Mouse (Mus musculus) frontal cortex, adult (tissue): ENCODE measurements around the gene Dnajb1.
"Not testable (repeated sequence)": the region's sequence is repeated elsewhere in the genome, so short reads cannot be mapped to it uniquely, and the experiment has no call there.

Experiments used
- ATAC-seq: cut with Nextera tagmentation; 2 replicates; pipeline ENCODE4 v1.9.2; 2017; ENCODE audit warnings: mild to moderate bottlenecking, moderate library complexity, mixed read lengths; ENCODE audit not compliant: low TSS enrichment

Gene Dnajb1

DNA sequence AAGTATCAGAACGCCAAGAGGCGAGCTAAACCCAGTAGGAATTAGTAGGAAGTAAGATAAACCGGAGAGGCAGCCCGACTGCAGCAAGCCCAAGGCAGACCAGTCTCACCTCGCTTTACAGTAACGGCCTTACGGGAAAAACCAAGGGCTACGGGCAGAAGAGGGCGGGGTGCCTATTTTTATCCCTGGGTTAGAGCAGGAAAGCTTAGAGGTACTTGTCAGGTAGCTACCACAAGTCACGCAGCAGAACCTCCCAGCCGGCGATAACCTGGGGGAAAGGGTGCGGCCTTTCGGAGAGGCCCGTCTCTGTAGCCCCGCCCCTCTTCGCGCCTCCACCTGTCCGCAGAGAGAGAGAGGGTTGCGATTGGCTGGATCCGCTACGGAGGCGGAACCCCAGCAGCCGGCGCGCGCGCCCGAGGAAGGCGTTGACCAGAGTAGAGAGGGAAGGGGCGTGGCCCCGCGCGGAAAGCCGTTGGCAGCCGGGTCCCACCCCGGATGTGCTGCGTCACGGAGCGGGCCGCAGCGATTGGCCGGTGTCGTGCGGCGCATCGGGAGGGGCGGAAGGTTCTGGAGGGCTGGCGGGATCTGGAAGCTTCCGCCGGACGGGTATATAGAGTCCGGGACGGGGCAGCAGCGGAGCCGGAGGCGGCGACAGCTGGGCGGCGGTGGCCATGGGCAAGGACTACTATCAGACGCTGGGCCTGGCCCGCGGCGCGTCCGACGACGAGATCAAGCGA, at the start of gene Dnajb1, which contains the start of gene Tecr:
Gene Dnajb1, plus strand, starts transcription at position 533 of the 737 bp plus-strand sequence.
Gene Tecr, minus strand, starts transcription at position 311 of the 737 bp plus-strand sequence.
- ATAC-seq, result peak; percentile 87

DNA sequence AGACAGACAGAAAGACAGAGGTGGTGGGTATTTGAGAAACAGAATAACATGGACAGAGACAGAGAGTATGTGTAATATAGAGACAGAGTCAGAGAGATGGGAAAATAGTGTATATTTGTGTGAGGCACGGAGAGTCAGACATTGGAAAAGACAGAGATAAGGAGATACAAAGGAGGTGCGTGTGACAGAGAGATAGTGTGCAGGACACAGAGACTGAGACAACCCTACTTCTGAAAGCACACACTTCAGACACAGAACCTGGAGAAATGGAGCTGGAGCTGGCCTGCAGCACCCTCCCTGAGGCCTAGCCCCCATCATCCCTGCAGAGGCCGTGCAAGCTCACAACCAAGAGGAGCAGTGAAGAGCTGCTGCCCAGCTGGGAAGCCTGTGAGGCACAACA, 45.3 kb upstream of the Dnajb1 start:
- ATAC-seq, result no peak

- ATAC-seq, result no peak
These were observed 44.7 kb upstream of the Dnajb1 start for GRCm38 (mm10) chr8:83563246-83563645.

DNA sequence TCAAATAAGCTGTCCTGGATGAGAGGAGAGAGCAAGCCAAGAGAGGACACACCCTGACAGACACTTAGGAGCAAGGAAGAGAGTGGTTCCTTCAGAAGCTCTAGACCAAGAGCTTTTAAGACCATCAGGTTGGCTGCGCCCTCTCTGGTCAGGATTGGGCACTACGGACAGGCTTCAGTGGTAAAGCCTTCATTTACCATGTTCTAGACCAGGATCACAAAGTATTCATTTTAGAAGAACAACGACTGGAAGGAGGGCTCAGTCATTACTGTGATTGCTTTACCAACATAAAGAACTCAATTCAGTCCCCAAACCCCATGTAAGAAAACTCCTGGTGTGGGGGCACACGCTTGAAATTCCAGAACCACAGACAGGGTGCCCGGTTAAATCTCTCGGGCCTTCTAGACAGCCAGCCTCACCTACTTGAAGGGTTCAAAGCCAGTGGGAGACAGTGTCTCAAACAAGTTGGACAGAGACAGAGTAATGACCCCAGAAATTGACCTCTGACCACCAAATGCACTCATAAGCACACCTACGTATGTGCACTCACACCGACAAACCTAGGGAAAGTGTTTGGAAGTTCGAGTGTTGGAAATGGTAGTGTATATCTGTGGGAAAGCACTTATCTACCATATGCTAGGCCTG, 42.1 kb upstream of the Dnajb1 start:
- no peak for ATAC-seq

DNA sequence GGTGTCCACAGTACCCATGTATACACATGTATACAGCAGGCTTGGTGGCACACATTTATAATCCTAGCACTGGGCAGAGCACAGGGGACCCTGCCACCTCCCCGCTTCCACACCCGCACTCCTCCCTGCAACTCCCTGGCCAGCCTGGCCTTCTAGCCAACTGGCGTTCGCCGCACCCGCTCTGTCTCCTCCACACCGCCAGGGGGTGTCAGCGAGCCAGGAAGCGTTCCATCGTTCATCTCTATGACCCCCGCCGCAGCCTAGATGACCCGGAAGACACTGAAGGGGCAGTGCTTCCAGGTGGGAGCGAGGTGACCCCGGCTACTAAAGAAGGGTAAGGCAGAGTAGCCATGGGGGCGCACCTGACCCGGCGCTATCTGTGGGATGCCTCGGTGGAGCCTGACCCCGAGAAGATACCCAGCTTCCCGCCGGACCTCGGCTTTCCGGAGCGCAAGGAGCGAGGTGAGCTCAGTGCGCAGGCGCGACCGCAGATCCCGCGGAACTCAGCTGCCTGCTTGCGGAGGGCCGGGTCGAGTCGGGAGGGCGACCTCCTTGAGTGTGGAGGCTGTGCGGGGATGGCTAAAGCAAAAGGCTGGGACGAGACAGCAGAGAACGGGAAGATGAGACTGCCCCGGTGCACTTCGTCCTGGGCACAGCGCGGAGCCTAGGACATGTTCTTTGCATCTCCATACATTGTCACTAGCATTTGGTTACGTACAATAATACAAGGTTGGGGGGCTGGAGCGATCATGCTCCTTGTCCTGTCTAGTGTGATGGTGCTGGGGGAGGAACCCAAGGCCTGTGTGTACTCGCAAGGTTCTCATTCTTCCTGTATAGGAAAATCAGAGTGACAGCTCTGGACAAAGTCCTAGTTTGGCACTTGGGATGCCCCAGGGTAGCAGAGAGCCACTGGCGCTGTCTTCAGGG, 41.3 kb upstream of the Dnajb1 start, which contains the start of gene Ndufb7:
Gene Ndufb7, plus strand, starts transcription at position 203 of the 927 bp plus-strand sequence.
- peak; percentile 80 for ATAC-seq

DNA sequence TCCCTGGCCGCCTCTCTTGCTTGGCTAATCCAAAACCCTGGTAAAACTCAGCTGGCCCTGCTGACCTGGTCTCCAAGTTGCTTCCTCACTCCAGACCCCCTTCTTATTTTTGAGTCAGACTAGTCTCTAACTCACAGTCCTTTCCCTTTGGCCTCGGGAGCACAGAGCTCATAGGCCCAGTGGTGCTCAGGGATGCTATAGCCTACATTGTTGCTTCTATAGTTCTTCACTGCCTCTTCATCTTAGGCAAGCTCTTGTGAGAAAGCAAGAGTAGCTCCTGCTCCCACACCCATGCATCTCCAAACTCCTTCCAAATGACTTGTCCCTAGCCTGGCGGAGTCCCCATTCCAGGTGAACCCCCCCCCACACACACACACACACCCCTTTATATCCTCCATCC, 40.3 kb upstream of the Dnajb1 start:
- ATAC-seq, result no peak

- no peak for ATAC-seq
These were observed 39.9 kb upstream of the Dnajb1 start for GRCm38 (mm10) chr8:83568128-83568527.

DNA sequence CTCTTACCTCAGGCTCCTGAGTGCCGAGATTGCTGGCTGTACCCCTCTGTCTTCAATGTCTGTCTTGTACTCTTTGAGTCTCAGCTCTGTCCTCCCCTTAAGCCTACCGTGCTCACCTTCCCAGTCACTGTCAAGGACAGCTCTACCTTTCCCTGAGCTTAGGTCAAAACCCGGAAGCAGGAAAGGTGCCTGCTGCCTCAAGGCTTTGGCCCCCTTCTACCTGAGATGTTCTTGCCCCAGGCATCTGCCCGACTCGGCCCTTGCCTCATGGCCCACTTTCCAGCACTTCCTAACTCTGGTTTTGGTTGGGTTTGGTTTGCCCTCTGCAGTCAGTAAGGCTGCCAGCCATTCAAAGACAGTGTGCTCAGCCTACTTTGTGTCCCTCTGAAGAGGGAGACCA, 39.2 kb upstream of the Dnajb1 start:
- no peak for ATAC-seq

GRCm38 (mm10) chr8:83569165-83569564, 38.8 kb upstream of the Dnajb1 start:
- no peak for ATAC-seq

GRCm38 (mm10) chr8:83570272-83571000, 37.6 kb upstream of the Dnajb1 start:
- no peak for ATAC-seq

DNA sequence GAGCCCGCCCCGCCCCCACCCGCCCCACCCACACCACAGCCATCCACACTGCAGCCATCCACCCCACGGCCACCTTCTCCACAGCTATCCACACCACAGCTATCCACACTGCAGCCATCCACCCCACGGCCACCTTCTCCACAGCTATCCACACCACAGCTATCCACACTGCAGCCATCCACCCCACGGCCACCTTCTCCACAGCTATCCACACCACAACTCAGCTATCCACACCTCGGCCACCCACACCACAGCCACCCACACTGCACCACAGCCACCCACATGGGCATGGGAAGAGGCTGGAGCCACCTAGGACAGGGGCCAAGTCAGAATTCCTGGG, 37.0 kb upstream of the Dnajb1 start:
- ATAC-seq, result not testable (repeated sequence)

DNA sequence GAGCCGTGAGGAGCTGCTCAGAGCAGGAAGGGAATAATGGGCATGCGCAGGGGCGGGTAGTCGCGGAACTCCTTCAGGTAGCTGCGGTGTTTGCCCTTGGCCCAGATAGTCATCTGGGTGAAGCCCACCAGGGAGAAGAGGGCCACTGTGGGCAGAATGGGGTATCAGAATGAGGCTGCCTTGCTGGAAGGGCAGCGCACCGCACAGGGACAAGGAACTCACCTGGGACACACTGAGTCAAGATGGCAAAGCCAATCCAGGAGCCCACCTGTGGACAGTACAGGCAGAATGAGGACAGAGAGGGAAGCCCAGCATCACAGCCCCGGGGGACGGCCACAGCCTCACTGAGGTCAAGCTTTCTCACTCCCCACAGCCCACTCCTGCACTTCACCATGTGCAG, 36.2 kb upstream of the Dnajb1 start:
- ATAC-seq, result no peak

- no peak for ATAC-seq
These were observed 35.7 kb upstream of the Dnajb1 start for GRCm38 (mm10) chr8:83572246-83572812.

GRCm38 (mm10) chr8:83573140-83573875, 34.7 kb upstream of the Dnajb1 start:
- 0 out of 2 replicates have a peak, but pooled peaks have one; percentile 12 for ATAC-seq

GRCm38 (mm10) chr8:83574631-83575315, 33.2 kb upstream of the Dnajb1 start:
- no peak for ATAC-seq

GRCm38 (mm10) chr8:83575561-83576515, 32.2 kb upstream of the Dnajb1 start:
- no peak for ATAC-seq

GRCm38 (mm10) chr8:83576516-83576895, 31.5 kb upstream of the Dnajb1 start:
- no peak for ATAC-seq

GRCm38 (mm10) chr8:83576921-83577320, 31.1 kb upstream of the Dnajb1 start:
- ATAC-seq, result no peak

DNA sequence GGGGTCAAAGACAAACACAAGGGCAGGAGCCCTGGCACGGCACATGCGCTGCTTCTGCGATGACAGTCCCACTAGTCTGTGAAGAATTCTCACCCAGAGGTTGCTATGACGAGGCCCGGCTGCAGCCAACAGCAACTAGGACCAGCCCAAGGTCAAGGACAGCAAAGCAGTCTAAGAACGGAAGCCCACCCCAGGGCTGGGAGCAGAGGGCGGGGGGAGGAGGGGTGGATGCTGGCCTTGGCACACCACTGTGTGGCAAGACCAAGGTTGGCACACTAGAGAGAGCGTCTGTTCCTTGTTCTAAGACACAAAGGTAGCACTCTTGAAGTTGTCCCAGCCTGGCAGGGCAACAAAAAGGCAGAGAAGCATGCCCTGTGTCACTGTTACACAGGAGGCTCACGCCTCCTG, 30.6 kb upstream of the Dnajb1 start:
- ATAC-seq, result no peak
